Mouse (Mus musculus): ENCODE data around the gene Samd1. TPM values are rescaled to one million over a fixed set of nuclear protein-coding genes. Genes with fewer than 3 reads are reported as not detected.

Gene Samd1
- 37.5 and 42.8 TPM in 2 replicates for polyA plus RNA-seq (2012)

DNA sequence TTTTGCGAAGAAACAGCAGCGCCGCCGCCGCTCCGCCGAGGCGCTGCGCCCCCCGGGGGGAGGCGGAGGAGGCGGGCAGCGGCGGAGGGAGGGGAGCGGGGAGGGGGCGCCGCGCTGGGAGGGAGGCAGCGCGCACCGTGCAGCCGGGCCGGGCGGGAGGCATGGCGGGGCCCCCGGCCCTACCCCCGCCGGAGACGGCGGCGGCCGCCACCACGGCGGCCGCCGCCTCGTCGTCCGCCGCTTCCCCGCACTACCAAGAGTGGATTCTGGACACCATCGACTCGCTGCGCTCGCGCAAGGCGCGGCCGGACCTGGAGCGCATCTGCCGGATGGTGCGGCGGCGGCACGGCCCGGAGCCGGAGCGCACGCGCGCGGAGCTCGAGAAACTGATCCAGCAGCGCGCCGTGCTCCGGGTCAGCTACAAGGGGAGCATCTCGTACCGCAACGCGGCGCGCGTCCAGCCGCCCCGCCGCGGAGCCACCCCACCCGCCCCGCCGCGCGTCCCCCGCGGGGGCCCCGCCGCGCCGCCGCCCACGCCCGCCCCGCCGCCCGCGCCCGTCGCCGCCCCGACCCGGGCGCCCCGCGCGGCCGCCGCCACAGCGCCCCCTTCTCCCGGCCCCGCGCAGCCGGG, at the start of gene Samd1:
Samd1 (plus strand) TSS at position 162 of the 631 bp plus-strand sequence.
- Histone ChIP-seq H3K4me3 (replicated peaks) (peak within 1 kb of the TSS; percentile 91), H3K36me3 (ENCODE audit: control insufficient read depth) (peaks cover 64% of the 10 kb centered on the region), H3K4me1 (ENCODE audit: control insufficient read depth) (peaks cover 64% of the 10 kb centered on the region), H3K27me3 (ENCODE audit: control insufficient read depth) (no peaks in the 10 kb centered on the region), H3K9me3 (ENCODE audit: control insufficient read depth, low read length) (peaks cover 4% of the 10 kb centered on the region; the same call in 1 of the 2 replicates)
- TF ChIP-seq TAL1 (IDR thresholded peaks at IDR 0.05; ENCODE audit: low read length) (no peak), GATA1 (IDR thresholded peaks at IDR 0.05; ENCODE audit: low read length) (no peak)

DNA sequence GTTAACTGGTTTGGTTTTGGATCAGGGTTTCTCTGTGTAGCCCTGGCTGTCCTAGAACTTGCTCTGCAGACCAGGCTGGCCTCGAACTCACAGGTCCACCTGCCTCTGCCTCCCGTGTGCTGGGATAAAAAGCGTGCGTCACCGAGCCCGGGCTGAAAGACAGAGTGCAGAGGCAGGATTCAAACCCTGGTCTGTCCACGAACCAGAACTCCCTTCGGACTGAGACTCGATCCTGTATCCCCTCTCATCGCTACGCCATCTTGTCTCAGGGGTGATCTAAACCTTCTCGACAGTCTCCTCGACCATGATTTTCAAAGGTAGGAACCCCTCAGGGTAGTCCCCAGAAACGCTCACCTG, 42.7 kb upstream of the Samd1 start:
- no peak for TF ChIP-seq GATA1 (IDR thresholded peaks at IDR 0.05; ENCODE audit: low read length)
- TF ChIP-seq TAL1 (IDR thresholded peaks at IDR 0.05; ENCODE audit: low read length) = no peak
- peaks cover 22% of the 10 kb centered on the region for H3K36me3 ChIP-seq (ENCODE audit: control insufficient read depth)
- peak overlapping the region; percentile 100 for H3K4me3 ChIP-seq (replicated peaks)
- no peaks in the 10 kb centered on the region for H3K9me3 ChIP-seq (ENCODE audit: control insufficient read depth, low read length)
- peaks cover 6% of the 10 kb centered on the region for H3K27me3 ChIP-seq (ENCODE audit: control insufficient read depth)
- peaks cover 33% of the 10 kb centered on the region for H3K4me1 ChIP-seq (ENCODE audit: control insufficient read depth)

DNA sequence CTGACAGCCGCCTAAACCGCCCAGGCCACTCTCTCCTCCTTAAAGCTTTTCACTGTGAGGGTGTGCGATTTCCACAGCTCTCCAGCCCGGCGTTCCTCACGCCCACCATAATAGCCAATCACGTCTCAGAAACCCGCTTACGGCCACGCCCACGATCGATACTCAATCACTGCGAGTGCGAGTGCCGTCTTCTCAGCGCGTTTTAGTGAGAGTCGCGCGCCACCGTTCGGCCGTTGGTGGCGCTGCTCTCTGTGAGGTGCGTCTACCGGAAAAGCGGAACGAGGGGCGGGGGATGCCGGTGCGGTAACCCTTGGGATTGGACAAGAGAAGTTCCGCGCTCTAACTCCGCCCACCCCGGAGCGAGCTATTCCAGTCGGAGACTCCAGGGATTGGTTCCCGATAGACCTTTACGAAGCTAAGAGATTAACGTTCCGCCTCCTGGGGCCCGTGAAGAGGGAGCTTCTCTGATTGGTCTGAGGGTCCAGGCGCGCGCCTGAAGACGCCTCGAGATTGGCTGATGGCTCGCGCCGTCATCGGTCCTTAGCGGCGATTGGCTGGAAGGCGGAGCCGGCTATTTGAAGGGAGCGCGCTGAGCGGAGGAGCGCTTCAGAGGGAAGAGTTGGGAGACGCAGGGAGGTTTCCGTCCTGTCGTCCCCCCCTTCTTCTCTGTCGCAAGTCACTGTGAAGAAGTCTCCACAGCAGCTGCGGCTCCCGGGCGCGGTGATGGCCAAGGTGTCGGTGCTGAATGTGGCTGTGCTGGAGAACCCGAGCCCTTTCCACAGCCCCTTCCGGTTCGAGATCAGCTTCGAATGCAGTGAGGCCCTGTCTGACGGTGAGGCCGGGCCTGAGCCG, 42.1 kb upstream of the Samd1 start, which contains the start of the genes Gm10644 and Asf1b:
Gm10644 (minus strand) TSS at position 100 of the 852 bp plus-strand sequence.
Asf1b (plus strand) TSS at position 402 of the 852 bp plus-strand sequence.
- TF ChIP-seq GATA1 (IDR thresholded peaks at IDR 0.05; ENCODE audit: low read length) = no peak
- no peak for TF ChIP-seq TAL1 (IDR thresholded peaks at IDR 0.05; ENCODE audit: low read length)
- H3K4me1 ChIP-seq (ENCODE audit: control insufficient read depth) = peaks cover 33% of the 10 kb centered on the region
- peaks cover 6% of the 10 kb centered on the region for H3K27me3 ChIP-seq (ENCODE audit: control insufficient read depth)
- peak within 1 kb of the TSS; percentile 100 for H3K4me3 ChIP-seq (replicated peaks)
- no peaks in the 10 kb centered on the region for H3K9me3 ChIP-seq (ENCODE audit: control insufficient read depth, low read length)
- H3K36me3 ChIP-seq (ENCODE audit: control insufficient read depth) = peaks cover 28% of the 10 kb centered on the region

DNA sequence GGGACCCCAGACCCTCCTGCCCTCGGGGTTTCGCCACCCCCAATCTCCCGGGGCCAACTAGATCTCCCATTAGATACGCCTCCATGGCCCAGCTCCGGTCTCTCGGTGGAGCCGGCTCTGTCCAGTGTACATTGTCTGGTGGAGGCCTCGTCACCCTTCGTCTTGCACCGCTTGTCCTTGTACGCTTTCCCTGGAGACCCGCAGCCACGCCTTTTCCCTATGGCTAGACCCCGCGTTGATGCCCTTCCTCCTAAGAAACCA, 41.6 kb upstream of the Samd1 start:
- TF ChIP-seq TAL1 (IDR thresholded peaks at IDR 0.05; ENCODE audit: low read length) (no peak), GATA1 (IDR thresholded peaks at IDR 0.05; ENCODE audit: low read length) (peak; percentile 54)
- peaks cover 6% of the 10 kb centered on the region for H3K27me3 ChIP-seq (ENCODE audit: control insufficient read depth)
- peaks cover 33% of the 10 kb centered on the region for H3K4me1 ChIP-seq (ENCODE audit: control insufficient read depth)
- peaks cover 33% of the 10 kb centered on the region for H3K36me3 ChIP-seq (ENCODE audit: control insufficient read depth)
- H3K9me3 ChIP-seq (ENCODE audit: control insufficient read depth, low read length) = no peaks in the 10 kb centered on the region
- peak overlapping the region; percentile 100 for H3K4me3 ChIP-seq (replicated peaks)

DNA sequence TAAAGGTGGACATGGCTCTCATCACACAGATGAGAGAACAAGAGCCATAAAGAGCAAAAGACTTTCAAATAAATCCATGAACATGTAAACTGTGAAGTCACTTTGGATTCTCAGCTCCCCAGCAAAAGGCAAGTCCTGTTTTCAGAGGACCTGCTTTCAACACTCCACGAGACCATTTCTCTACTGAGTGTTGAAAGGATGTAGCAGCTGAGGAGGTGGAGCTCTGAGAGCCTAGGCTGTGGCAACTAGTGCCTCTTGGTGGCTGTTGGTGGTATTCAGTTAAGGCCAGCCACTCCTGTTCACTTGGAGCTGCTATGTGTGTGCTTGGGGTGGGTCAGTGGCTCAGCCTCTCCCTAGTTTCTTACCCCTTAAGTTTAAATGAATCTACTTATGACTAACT, 40.7 kb upstream of the Samd1 start:
- Histone ChIP-seq H3K4me1 (ENCODE audit: control insufficient read depth) (peaks cover 37% of the 10 kb centered on the region), H3K9me3 (ENCODE audit: control insufficient read depth, low read length) (no peaks in the 10 kb centered on the region), H3K4me3 (replicated peaks) (peak overlapping the region; percentile 100), H3K36me3 (ENCODE audit: control insufficient read depth) (peaks cover 42% of the 10 kb centered on the region), H3K27me3 (ENCODE audit: control insufficient read depth) (peaks cover 3% of the 10 kb centered on the region)
- TF ChIP-seq TAL1 (IDR thresholded peaks at IDR 0.05; ENCODE audit: low read length) (no peak), GATA1 (IDR thresholded peaks at IDR 0.05; ENCODE audit: low read length) (no peak)

DNA sequence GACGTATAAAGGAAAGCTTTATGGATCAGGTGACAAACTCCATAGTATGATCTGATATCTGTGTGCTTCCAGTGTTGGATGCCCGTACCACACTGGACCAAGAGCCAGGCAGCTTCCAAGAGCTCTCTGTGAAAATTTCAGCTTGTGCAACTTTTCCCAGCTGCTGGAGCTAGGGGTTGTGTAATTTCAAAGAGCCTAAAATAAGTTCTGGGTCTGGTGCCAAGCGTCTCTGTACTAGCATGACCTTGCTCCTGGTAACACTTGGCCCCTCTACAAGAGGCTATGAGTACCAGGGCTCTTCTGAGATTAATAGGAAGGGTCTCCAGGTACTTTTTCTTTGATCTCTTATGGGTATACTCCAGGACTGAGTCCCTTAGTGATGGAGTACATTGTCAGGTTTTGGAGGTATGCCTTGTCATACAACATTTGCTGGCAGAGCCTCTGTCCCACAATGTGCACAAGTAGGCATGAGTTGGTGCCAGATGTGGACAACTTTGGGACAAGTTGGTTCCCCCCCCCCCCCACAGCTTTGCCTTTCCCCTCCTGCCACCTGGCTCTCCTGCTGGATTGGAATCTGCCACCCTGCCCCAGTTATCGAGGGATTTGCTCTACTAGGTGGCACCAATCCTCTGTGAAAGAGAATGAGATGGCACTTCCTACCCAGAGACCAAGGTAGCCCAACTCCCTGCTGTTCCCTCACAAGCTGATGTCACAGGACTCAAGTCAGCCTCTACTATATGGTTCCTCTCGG, 33.3 kb upstream of the Samd1 start:
- H3K36me3 ChIP-seq (ENCODE audit: control insufficient read depth) = peaks cover 98% of the 10 kb centered on the region
- H3K4me1 ChIP-seq (ENCODE audit: control insufficient read depth) = peaks cover 9% of the 10 kb centered on the region
- no peaks in the 10 kb centered on the region for H3K9me3 ChIP-seq (ENCODE audit: control insufficient read depth, low read length)
- no peak overlapping the region for H3K4me3 ChIP-seq (replicated peaks)
- TF ChIP-seq GATA1 (IDR thresholded peaks at IDR 0.05; ENCODE audit: low read length) (no peak), TAL1 (IDR thresholded peaks at IDR 0.05; ENCODE audit: low read length) (no peak)
- no peaks in the 10 kb centered on the region for H3K27me3 ChIP-seq (ENCODE audit: control insufficient read depth)

DNA sequence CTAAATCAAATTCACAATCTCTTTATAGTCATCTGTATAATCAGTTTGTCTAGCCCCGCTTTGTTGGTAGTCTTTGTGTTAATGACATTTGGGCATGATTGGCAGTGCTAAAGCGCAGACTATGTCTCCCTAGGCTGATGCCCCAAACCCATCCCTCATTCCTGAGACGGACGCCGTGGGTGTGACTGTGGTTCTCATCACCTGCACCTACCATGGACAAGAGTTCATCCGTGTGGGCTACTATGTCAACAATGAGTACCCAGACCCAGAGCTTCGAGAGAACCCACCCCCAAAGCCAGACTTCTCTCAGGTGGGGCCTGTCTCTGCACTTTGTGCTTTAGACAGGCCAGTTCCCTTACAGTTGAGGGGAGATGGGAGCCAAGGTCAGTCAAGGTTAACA, 29.8 kb upstream of the Samd1 start:
- Histone ChIP-seq H3K4me3 (replicated peaks) (no peak overlapping the region), H3K36me3 (ENCODE audit: control insufficient read depth) (peaks cover 90% of the 10 kb centered on the region), H3K9me3 (ENCODE audit: control insufficient read depth, low read length) (no peaks in the 10 kb centered on the region), H3K27me3 (ENCODE audit: control insufficient read depth) (no peaks in the 10 kb centered on the region), H3K4me1 (ENCODE audit: control insufficient read depth) (peaks cover 20% of the 10 kb centered on the region)
- TF ChIP-seq GATA1 (IDR thresholded peaks at IDR 0.05; ENCODE audit: low read length) = no peak
- no peak for TF ChIP-seq TAL1 (IDR thresholded peaks at IDR 0.05; ENCODE audit: low read length)

DNA sequence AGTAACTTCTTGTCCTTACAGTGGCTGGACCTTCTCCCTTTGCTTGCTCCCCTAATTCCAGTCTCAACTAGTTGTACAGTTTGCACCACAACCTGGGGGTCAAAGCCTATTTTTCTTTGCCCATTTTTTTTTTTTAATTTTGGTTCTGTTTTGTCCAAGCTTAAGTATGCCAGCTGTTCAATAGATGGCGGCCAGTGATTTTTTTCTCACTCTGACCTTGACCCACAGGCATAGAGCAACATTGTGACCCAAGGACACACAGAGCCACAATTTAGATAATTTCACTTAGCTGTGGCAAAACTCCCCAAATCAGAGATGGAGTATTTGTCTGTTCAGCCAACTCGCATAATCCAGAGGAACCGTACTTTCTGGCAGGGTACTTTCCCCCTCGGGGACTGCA, 26.4 kb upstream of the Samd1 start:
- Histone ChIP-seq H3K4me3 (replicated peaks) (no peak overlapping the region), H3K27me3 (ENCODE audit: control insufficient read depth) (no peaks in the 10 kb centered on the region), H3K4me1 (ENCODE audit: control insufficient read depth) (peaks cover 39% of the 10 kb centered on the region), H3K36me3 (ENCODE audit: control insufficient read depth) (peaks cover 64% of the 10 kb centered on the region), H3K9me3 (ENCODE audit: control insufficient read depth, low read length) (no peaks in the 10 kb centered on the region)
- no peak for TF ChIP-seq TAL1 (IDR thresholded peaks at IDR 0.05; ENCODE audit: low read length)
- no peak for TF ChIP-seq GATA1 (IDR thresholded peaks at IDR 0.05; ENCODE audit: low read length)

DNA sequence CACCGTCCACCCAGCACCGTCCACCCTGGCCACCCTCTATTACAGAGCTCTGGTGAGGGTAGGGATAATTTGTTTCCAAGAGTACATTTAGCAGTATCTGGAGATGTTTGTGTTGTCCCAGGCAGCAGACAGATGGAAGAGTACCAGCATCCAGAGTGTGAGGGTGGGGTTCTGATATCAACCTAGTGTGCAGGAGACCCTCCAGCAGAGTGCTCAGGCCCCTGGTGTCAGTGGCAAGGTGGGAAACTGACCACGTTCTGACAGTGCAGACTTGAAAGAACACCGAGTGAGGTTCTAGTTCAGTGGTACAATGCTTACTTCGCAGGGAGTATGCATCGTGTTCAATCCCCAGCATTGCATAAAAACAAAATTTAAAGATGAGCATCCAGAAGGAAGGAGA, 25.8 kb upstream of the Samd1 start:
- no peak for TF ChIP-seq TAL1 (IDR thresholded peaks at IDR 0.05; ENCODE audit: low read length)
- no peak for TF ChIP-seq GATA1 (IDR thresholded peaks at IDR 0.05; ENCODE audit: low read length)
- no peaks in the 10 kb centered on the region for H3K9me3 ChIP-seq (ENCODE audit: control insufficient read depth, low read length)
- H3K4me1 ChIP-seq (ENCODE audit: control insufficient read depth) = peaks cover 44% of the 10 kb centered on the region
- peak overlapping the region; percentile 98 for H3K4me3 ChIP-seq (replicated peaks)
- H3K36me3 ChIP-seq (ENCODE audit: control insufficient read depth) = peaks cover 61% of the 10 kb centered on the region
- no peaks in the 10 kb centered on the region for H3K27me3 ChIP-seq (ENCODE audit: control insufficient read depth)
